Mouse (Mus musculus) central nervous system, embryonic 18 days (tissue): ENCODE measurements around the gene Slc32a1. TPM values are rescaled to one million over a fixed set of nuclear protein-coding genes. Genes with fewer than 3 reads are reported as not detected.

Source experiments
- polyA plus RNA-seq: library from polyadenylated mRNA; depleted of rRNA; stranded (reverse); fragments of >200 nt; gene quantifications from 2 replicates; pipeline ENCODE4 v1.2.3, GENCODE M21; 2012; rRNA removed

The Slc32a1 gene
- 76.2 and 93.5 TPM in 2 replicates for polyA plus RNA-seq

DNA sequence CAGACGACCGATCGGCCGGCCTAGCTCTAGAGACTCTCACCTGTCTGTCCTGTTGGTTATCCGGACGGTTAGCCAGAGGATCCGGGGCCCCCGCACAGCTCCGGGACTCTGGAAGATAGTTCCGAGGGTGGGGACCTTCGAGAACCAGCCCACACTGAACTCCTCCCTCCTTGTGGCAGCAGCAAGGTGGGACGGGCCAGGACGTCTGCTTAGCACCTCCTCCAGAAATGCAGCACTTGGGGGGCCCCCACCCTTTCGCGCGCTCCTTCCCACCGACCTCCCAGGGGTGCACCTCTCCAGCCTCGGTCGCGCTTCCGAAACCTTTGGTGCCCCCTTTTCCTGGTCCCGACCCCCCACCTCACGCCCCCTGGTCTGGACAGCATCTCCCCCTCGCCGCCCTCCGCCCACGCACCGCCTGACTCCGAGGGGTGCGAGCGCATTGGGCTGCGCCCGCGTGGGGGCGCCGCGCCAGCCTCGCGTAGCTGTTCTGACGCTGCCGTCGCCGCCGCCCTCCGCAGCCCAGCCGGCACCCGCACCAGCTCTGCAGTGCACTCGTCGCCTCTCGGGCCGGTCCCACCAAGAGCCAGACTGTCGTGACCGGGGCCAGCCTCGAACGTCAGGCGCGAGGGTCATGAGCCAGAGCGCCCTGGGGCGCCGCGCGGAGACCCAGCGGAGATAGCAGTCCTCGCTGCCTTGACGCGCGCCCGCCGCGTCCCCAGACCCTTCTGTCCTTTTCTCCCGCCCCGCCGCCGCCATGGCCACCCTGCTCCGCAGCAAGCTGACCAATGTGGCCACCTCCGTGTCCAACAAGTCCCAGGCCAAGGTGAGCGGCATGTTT, at the start of gene Slc32a1:
Gene Slc32a1 (plus strand): TSS at position 280 of the 838 bp plus-strand sequence.

GRCm38 (mm10) chr2:158624718-158625222, 14.2 kb downstream of the Slc32a1 start, which contains the start of gene Actr5:
Actr5 (plus strand) TSS chr2:158624888.

DNA sequence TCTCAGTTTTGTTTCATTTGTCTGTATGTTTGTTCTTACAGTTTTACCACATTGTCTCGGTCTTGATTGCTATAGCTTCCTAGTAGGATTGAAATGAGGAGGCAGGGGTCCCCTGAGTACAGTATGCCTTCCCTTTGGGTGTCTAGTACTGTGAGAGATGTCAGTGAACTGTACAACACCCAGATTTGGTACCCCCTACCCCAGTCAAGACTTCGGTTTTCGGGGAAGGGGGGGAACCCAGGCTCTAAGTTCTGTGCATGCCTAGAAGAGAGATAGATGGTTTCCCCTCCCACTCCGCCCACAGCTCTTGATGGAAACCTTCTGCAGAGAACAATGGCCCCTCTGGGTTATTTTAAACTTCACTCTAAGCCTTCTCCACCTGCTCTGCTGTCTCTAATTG, 54.5 kb downstream of the Slc32a1 start, which contains the start of gene Ppp1r16b:
Gene Ppp1r16b (plus strand): TSS at position 301 of the 400 bp plus-strand sequence.

Other genes with a start within 250 kb of the Slc32a1 start
- 784 and 928 TPM in 2 replicates for gene Snhg11, start 235.1 kb upstream of the Slc32a1 start, polyA plus RNA-seq
- gene Ralgapb, start 200.9 kb upstream of the Slc32a1 start, polyA plus RNA-seq: 34.0 and 36.1 TPM in 2 replicates
- not detected in 2 replicates for gene Adig, start 108.2 kb upstream of the Slc32a1 start, polyA plus RNA-seq
- 1.6 and 2.4 TPM in 2 replicates for gene Arhgap40, start 98.0 kb upstream of the Slc32a1 start, polyA plus RNA-seq
- gene Actr5, start 14.1 kb downstream of the Slc32a1 start, polyA plus RNA-seq: 10.2 and 11.5 TPM in 2 replicates
- 8.8 and 10.4 TPM in 2 replicates for gene Ppp1r16b, start 54.6 kb downstream of the Slc32a1 start, polyA plus RNA-seq
- gene Fam83d, start 157.3 kb downstream of the Slc32a1 start, polyA plus RNA-seq: 6.7 and 6.8 TPM in 2 replicates
- 31.0 and 34.6 TPM in 2 replicates for gene Dhx35, start 184.0 kb downstream of the Slc32a1 start, polyA plus RNA-seq